Mouse (Mus musculus): ENCODE results near the gene Hdhd5.

Gene Hdhd5

GRCm38 (mm10) chr6:120462251-120462650 lies 68.9 kb downstream of the Hdhd5 start:
- in situ Hi-C loops (cut with MboI; ENCODE audit: low sequenced_read_pairs) = no loop called here

GRCm38 (mm10) chr6:120461217-120461616 lies 69.9 kb downstream of the Hdhd5 start:
- in situ Hi-C loops (cut with MboI; ENCODE audit: low sequenced_read_pairs) = no loop called here

All from CH12F3 (cell line).